Mouse (Mus musculus) small intestine, adult 2 months (tissue): ENCODE results near the gene Zfr2. TPM values are rescaled to one million over a fixed set of nuclear protein-coding genes. Genes with fewer than 3 reads are reported as not detected.

Experiments used
- H3K27ac ChIP-seq: fragments of 200-500 bp; 2 replicates; pipeline ENCODE4 v1.5.1; 2012; ENCODE audit warnings: low read depth, low read length, control low read depth, inconsistent platforms; ENCODE audit not compliant: insufficient read depth
- H3K27me3 ChIP-seq: fragments of 200-500 bp; 2 replicates; pipeline ENCODE4 v1.6.1; 2012; ENCODE audit warnings: mild to moderate bottlenecking, moderate library complexity, low read length, inconsistent platforms; ENCODE audit not compliant: control insufficient read depth, insufficient read depth
- H3K36me3 ChIP-seq: fragments of 200-500 bp; 2 replicates; pipeline ENCODE4 v1.6.1; 2012; ENCODE audit warnings: mild to moderate bottlenecking, low read length, control low read depth, inconsistent platforms; ENCODE audit not compliant: control insufficient read depth, insufficient read depth
- H3K4me1 ChIP-seq: fragments of 200-500 bp; 2 replicates; pipeline ENCODE4 v1.6.1; 2012; ENCODE audit warnings: low read length, inconsistent platforms, mixed read lengths; ENCODE audit not compliant: control insufficient read depth, insufficient read depth, insufficient read length
- H3K4me3 ChIP-seq: fragments of 200-500 bp; 2 replicates; pipeline ENCODE4 v1.5.1; 2012; ENCODE audit warnings: low read depth, mild to moderate bottlenecking, control low read depth, inconsistent platforms, low read length, moderate library complexity
- CTCF ChIP-seq: fragments of 200-500 bp; IDR thresholded peaks from 2 replicates; pipeline ENCODE4 v1.5.1; 2012; ENCODE audit warnings: low read depth, mild to moderate bottlenecking, control low read depth, inconsistent platforms, low read length, moderate library complexity, mixed read lengths; ENCODE audit not compliant: insufficient replicate concordance, insufficient read length; ENCODE audit errors: extremely low read depth
- POLR2A ChIP-seq: fragments of 200-500 bp; IDR thresholded peaks from 2 replicates; pipeline ENCODE4 v1.6.1; 2012; ENCODE audit warnings: low read depth, mild to moderate bottlenecking, control low read depth, inconsistent platforms, low read length, moderate library complexity
- WGBS: fragments of 180-500 bp; shearing (Covaris S2); methylation state at CpG from one replicate; pipeline ENCODE4 v1.1.7; 2018; 5-methylcytosine and 5-hydroxymethylcytosine counted together
- polyA plus RNA-seq: library from polyadenylated mRNA; depleted of rRNA; stranded (reverse); fragments of >200 nt; gene quantifications from 2 replicates; pipeline ENCODE4 v1.2.3, GENCODE M21; 2012

Gene Zfr2
- polyA plus RNA-seq, 1 experiment, result 14.2 TPM

DNA sequence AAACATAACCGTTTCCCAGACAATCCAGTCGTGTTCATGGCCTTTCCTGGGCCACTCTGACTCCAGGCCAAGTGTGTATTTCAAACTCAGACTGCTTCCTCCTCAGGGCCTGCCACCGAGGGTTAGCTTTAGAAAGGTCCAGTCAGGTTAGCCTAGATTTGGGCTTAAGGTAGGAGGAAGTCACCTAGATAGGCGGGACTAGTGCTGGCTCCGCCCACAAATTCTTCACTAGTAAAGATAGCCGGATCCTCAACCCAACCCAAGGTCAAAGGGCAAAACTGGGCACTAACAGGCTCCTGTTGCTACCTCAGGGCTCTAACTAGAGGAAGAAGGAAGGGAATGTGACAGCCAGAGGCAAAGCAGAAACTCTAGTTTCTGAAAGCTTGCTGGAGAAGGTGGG, 53.6 kb downstream of the Zfr2 start:
- 14% methylated on average over 6 of the region's 6 CpGs for WGBS
- peak overlapping the region; percentile 69; the same call in 1 of the 2 replicates for H3K4me3 ChIP-seq
- H3K36me3 ChIP-seq, result peaks cover 11% of the 10 kb centered on the region
- peak overlapping the region; percentile 98 for H3K27ac ChIP-seq
- TF ChIP-seq POLR2A (no peak), CTCF (no peak)
- peaks cover 25% of the 10 kb centered on the region for H3K4me1 ChIP-seq
- H3K27me3 ChIP-seq, result no peaks in the 10 kb centered on the region

DNA sequence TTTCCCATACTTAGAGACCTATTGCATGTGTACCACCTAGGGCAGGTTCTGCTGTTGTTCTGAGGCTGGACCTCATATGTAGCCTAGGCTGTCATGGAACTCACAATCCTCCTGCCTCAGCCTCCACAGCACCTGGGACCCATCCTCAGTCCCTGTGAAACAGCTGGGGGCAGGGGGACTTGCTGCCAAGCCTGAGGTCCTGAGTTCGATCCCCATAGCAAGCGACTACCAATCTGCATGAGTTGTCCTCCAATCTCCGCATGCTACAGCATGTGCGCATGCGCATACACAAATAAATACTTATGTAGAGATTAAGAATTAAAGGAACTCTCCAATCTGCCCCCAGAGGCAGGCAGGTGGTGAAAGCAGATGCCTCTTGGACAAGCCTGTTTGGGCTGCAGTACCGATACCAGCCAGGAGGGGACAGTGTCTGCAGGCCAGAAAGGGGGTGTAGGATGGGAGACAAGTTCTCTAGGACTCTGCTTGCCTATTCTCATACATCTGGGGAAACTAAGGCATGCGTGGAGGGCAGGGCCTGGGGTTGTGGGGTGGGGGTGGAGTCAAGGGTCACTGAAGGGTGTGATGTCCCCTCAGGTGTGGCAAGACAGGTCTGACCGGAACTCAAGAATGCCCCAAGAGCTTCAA, 54.7 kb downstream of the Zfr2 start:
- WGBS, result 41% methylated on average over 8 of the region's 8 CpGs
- Histone ChIP-seq H3K4me3 (peak overlapping the region; percentile 48), H3K4me1 (peaks cover 27% of the 10 kb centered on the region), H3K36me3 (peaks cover 8% of the 10 kb centered on the region), H3K27me3 (no peaks in the 10 kb centered on the region), H3K27ac (peak overlapping the region; percentile 98)
- TF ChIP-seq CTCF (peak; percentile 97), POLR2A (no peak)

DNA sequence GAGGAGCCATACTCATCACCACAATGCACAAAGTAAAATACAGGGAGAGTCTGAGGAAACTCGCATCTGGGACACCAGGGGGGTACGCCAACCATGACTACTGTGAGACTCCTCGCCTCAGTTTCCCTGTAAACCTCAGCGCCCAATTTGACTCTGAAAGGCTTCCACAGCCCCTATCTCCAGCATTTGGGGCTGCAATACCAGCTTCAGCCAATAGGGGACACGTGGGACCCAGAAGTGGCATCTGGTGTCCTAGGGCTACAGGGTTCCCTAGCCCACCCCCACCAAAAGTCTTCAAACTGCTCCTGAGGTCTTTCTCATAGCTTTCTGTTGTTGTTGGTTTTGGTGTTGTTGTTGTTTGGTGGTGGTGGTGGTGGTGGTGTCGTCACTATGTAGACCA, 55.6 kb downstream of the Zfr2 start:
- H3K27me3 ChIP-seq, result no peaks in the 10 kb centered on the region
- WGBS, result 22% methylated on average over 6 of the region's 6 CpGs
- H3K4me1 ChIP-seq, result peaks cover 30% of the 10 kb centered on the region
- peak overlapping the region; percentile 48 for H3K4me3 ChIP-seq
- TF ChIP-seq POLR2A (no peak), CTCF (peak; percentile 81; the same call in 1 of the 2 replicates)
- H3K36me3 ChIP-seq, result peaks cover 2% of the 10 kb centered on the region; the same call in 1 of the 2 replicates
- peak overlapping the region; percentile 98 for H3K27ac ChIP-seq

DNA sequence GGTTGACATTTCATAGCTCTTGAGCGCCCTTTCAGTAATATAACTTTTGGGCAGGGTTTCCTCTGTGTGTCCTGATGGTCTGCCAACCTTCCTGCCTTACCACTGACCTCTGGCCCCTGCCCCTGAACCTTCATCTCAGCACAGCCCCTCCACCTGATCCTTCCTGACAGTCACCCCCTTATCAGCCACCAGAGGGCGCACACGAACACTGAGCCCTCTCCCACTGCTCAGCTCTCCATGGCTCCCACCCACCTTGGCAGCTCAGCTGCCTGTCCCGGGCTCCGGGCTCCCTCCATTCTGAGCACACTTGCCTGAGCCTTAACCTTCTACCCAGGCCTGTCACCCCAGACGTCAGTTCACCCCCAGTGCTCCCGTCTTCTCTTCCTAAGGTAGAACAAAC, 56.3 kb downstream of the Zfr2 start:
- Histone ChIP-seq H3K4me3 (peak overlapping the region; percentile 74), H3K27me3 (no peaks in the 10 kb centered on the region), H3K36me3 (peaks cover 2% of the 10 kb centered on the region; the same call in 1 of the 2 replicates), H3K27ac (peak overlapping the region; percentile 98), H3K4me1 (peaks cover 36% of the 10 kb centered on the region)
- TF ChIP-seq POLR2A, result no peak
- peak; percentile 88 for TF ChIP-seq CTCF
- under 1% methylated on average over 7 of the region's 7 CpGs for WGBS

DNA sequence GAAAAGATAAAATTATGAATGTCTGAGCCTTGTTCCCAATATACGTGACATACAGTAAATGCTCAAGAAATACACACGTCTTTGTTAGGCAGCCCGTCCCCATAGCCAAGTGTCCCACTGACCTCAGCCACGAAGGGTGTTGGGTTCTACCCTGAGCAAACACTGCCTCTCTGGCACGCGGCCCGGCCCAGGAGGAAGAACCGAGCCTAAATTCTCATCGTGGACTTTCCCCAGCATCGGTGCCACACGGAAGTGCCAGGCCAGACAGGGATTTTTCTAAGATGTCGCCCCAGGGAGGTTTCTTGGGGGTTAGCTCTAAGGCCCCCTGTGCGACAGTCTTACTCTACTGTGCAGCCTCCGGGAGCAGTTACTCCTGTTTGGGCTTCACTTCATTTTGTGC, 56.9 kb downstream of the Zfr2 start:
- H3K36me3 ChIP-seq, result peaks cover 2% of the 10 kb centered on the region; the same call in 1 of the 2 replicates
- H3K27me3 ChIP-seq, result no peaks in the 10 kb centered on the region
- H3K27ac ChIP-seq, result peak overlapping the region; percentile 98
- TF ChIP-seq POLR2A (no peak; the same call in 1 of the 2 replicates), CTCF (no peak)
- H3K4me1 ChIP-seq, result peaks cover 39% of the 10 kb centered on the region
- H3K4me3 ChIP-seq, result peak overlapping the region; percentile 74
- 22% methylated on average over 14 of the region's 14 CpGs for WGBS

DNA sequence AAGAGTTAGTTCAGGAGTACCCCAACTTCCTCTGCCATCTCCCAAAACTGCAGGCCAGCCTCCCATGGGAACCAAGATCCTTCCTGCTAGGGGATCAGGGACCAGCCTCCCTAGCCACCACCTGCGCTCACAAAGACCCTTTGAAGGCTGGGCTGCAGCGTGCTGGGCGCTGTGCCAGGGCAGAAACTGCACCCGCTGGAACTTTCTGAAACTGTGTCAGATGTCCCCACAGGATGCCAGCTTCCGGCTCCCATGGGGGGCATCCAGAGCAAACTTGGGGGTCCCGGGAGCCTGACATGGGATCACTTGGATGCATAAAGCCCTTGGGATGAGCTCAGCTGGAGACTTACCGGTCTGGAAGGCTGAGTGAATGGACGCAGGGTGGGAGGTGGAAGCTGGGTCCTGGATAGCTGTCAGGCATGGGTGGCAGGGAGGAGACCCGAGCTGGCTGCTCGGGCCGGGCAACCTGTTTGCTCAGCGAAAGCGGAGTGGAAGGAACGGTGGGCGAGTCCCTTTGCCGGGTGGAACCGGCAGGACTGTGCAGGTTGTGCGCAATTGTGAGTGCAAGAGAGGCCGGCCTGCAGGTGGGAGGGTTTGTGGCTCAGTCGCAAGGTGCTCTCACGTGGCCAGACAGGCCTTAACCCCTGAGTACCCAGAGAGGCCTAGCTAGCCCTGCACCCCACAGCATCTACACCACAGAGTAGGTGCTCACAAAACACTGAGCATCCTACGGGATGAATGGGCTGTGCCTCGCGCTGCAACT, 57.9 kb downstream of the Zfr2 start:
- H3K36me3 ChIP-seq, result peaks cover 2% of the 10 kb centered on the region; the same call in 1 of the 2 replicates
- TF ChIP-seq CTCF, result no peak
- peak; percentile 56; the same call in 1 of the 2 replicates for TF ChIP-seq POLR2A
- H3K4me3 ChIP-seq, result peak overlapping the region; percentile 74
- 12% methylated on average over 24 of the region's 24 CpGs for WGBS
- peaks cover 34% of the 10 kb centered on the region for H3K4me1 ChIP-seq
- H3K27ac ChIP-seq, result peak overlapping the region; percentile 98
- no peaks in the 10 kb centered on the region for H3K27me3 ChIP-seq

DNA sequence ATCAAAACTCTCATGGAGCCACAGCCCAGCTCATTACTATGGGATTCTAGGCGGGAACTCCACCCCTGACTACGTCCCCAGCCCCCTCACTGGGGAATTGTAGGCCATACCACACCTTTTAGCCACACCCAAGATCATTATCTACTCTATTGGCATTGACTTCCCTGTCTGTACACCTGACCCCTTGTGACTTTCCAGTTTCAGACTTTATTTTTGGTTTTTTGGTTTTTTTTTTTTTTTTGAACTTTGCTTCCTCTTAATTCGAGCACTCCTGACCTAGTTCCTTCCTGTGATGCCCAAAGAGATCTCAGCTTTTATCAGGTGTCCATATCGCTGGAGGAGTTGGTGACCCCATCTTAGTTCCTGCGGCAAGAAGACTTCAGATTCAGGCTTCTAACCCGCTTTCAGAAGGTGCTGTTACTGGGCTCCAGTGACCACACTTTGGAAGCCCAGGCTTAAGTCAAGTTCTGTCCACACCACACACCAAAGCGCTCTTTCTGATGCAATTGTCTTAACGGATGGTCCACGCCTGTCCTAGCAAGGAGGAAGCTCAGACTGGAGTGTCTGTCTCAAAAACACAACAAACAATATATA, 58.7 kb downstream of the Zfr2 start, which contains the start of gene Tjp3:
TSS of gene Tjp3 (minus strand) at position 71 of the 594 bp plus-strand sequence.
- H3K36me3 ChIP-seq, result peaks cover 2% of the 10 kb centered on the region; the same call in 1 of the 2 replicates
- H3K4me3 ChIP-seq, result peak within 1 kb of the TSS; percentile 74
- WGBS, result 27% methylated on average over 9 of the region's 9 CpGs
- H3K27me3 ChIP-seq, result no peaks in the 10 kb centered on the region
- TF ChIP-seq CTCF (no peak), POLR2A (no peak)
- peaks cover 38% of the 10 kb centered on the region for H3K4me1 ChIP-seq
- H3K27ac ChIP-seq, result peak within 1 kb of the TSS; percentile 98
